Mouse (Mus musculus) 3134 (cell line): ENCODE data around the gene Gm11273.
"Not testable (repeated sequence)": the region's sequence is repeated elsewhere in the genome, so short reads cannot be mapped to it uniquely, and the experiment has no call there.

ENCODE experiments used
- DNase-seq: peaks from one replicate; pipeline ENCODE4 v3.0.0-alpha.2; 2011; ENCODE audit warnings: low spot score; ENCODE audit not compliant: insufficient read length; ENCODE audit errors: extremely low read depth

The Gm11273 gene

GRCm38 (mm10) chr13:21501182-21501581, at the start of gene Gm11273:
Gene Gm11273 (minus strand): TSS chr13:21501418.
- DNase-seq: not testable (repeated sequence)

- DNase-seq: no peak
Observed at GRCm38 (mm10) chr13:21550416-21551110, 49.3 kb upstream of the Gm11273 start.

DNA sequence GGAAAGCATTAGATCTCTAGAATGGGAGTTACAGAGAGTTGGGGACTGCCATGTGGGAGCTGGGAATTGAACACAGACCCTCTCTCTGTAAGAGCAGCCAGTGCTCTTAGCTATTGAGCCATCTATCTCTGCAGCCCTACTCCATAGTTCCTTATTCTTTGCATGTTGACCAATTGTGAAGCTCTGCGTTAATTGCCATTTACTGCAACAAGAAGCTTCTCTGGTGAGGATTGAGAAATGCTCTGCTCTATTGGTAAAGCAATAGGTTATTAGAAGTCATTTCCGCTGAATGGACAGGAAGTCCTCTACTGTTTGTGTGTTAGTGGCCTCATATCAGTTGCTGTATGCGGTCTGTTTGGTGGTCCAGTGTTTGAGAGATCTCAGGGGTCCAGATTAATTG, 48.3 kb upstream of the Gm11273 start:
- no peak for DNase-seq

DNA sequence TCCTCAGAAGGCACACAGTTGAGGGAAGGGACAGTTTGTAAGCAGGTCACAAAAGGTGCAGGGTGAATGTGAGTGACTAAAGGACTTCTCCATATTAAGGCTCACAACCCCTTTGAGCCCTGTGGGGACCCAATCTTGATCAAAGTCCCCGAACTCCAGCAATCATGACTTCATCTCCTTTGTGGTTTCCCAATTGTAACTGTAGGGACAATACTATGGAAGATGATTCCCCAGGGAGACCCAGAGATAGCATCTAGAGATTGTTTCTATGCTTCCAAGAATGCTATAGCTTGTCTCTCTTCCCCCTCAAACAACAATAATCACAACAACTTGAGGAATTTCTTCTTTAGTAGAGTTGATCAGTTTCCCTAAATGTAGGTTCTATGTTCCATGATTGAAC, 41.5 kb upstream of the Gm11273 start, which contains the start of gene Olfr1366:
Olfr1366 (minus strand) TSS at position 101 of the 400 bp plus-strand sequence.
- no peak for DNase-seq

GRCm38 (mm10) chr13:21530781-21531201, 29.6 kb upstream of the Gm11273 start, which contains the start of gene Zkscan8:
Gene Zkscan8 (minus strand): TSS chr13:21531120.
- DNase-seq: peak; percentile 87

GRCm38 (mm10) chr13:21530136-21530535, 28.9 kb upstream of the Gm11273 start:
- peak; percentile 13 for DNase-seq

GRCm38 (mm10) chr13:21506221-21506649, 5.0 kb upstream of the Gm11273 start:
- peak; percentile 92 for DNase-seq

DNA sequence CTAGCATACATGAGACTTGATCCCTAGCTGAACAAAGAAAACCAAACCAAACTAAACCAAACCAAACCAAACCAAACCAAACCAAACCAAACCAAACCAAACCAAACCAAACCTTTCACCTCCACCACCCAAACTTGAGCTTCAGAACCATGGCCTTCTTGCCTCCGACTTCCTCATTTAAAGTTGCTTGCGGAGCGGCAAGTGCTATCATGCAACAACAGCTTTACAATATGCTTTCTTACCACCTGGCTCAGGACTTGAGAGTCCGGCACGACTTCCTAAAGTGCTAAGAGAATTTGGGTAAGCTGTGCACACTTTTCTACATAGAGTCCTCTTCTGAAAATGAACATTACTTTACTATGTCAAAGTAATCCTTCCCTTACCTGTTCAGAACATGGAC, 1.1 kb upstream of the Gm11273 start:
- DNase-seq: no peak

- DNase-seq: peak; percentile 69
Observed at GRCm38 (mm10) chr13:21495080-21495479, 6.1 kb downstream of the Gm11273 start, which contains the start of gene AK157302. Gene AK157302 (plus strand): TSS chr13:21495223.

GRCm38 (mm10) chr13:21492847-21493246, 8.4 kb downstream of the Gm11273 start:
- DNase-seq: peak; percentile 48

GRCm38 (mm10) chr13:21486881-21487280, 14.3 kb downstream of the Gm11273 start:
- no peak for DNase-seq

- DNase-seq: peak; percentile 57
Observed at GRCm38 (mm10) chr13:21478759-21479670, 22.2 kb downstream of the Gm11273 start, which contains the start of the genes Zkscan4 and Gm10065. Gene Zkscan4 (plus strand): TSS chr13:21478907. Gene Gm10065 (minus strand): TSS chr13:21479441.

DNA sequence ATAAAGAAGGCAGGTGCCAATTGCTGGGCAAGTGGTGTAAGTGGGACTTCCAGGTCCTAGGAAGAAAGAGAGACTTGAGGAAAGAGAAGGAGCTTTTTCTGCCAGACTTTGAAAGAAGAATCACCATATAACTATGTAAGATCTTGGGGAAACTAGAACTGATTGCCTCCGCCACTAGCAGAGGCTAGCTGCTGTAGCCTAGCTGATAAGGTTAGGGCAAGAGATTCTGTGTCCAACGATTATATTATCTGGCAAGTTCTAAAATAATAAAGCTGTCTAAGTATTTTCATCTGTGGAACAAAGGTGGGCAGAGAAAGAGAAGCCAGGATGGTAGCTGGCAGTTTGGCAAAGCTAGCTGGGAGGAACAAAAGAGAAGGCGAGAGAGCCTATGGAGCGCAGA, 28.8 kb downstream of the Gm11273 start:
- DNase-seq: no peak

- no peak for DNase-seq
Observed at GRCm38 (mm10) chr13:21469097-21469496, 32.1 kb downstream of the Gm11273 start.

- DNase-seq: no peak
Observed at GRCm38 (mm10) chr13:21468061-21469019, 32.9 kb downstream of the Gm11273 start, which contains the start of gene Nkapl. Gene Nkapl (minus strand): TSS chr13:21468509.

DNA sequence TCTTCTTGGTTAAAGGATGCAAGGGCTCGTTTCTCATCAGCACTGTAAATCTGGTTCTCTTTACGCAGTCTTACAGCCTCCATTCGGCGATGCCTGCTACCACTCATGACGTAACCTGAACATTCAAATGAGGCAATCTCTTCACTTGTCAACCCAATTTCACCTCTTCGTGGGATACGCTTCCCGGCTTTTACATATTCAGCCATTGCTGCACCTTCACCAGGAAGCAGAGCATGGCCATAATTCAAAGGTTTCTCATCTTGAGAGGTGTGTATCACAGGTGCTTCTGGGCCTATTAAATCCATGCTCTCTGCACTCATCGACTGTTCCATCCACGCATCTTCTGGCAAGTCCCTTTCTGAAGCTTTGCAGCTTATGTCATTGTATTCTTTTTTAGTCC, 33.9 kb downstream of the Gm11273 start:
- DNase-seq: no peak

DNA sequence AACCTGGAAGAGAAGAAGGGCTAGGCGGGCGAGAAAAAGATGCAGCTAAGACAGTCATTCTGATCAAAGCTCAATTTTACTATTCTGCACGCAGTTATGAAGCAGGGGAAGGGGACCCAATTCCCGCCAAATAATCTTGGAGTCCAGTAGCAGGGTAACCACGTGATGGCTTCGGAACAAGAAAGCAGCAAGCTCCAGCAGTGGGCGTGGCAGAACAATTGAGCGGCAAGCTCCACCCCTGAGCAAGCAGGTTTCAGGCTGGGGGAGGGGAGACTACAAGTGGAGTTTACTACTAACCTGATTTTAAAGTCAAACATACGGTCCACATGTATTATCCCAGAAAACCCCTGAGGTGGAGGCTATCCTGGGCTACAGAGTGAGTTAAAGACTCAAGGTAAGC, 38.7 kb downstream of the Gm11273 start:
- DNase-seq: not testable (repeated sequence)

DNA sequence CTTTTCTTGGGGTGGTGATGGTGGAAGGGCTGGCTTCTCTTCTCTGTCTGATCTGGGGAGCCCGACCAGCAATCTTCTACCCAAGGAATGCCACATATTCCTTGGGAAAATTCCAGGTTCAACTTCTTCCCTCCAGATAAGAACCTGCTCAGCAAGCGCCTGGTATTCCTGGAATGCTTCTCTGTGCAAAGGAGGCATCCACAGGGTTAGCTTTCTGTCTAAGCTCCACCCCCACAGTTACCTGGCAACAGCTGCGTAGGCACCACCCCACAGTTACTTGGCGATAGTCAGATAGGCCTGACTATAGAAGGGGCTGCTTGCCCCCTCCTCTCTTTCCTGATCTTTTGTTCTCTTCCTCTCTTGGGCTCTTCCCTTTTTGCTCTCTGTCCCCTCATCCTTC, 44.9 kb downstream of the Gm11273 start:
- no peak for DNase-seq

GRCm38 (mm10) chr13:21454133-21454532, 47.1 kb downstream of the Gm11273 start:
- DNase-seq: no peak

GRCm38 (mm10) chr13:21453449-21453848, 47.8 kb downstream of the Gm11273 start, which contains the start of gene Zscan26:
Gene Zscan26 (minus strand): TSS chr13:21453730.
- DNase-seq: peak; percentile 89
